Mouse (Mus musculus): ENCODE measurements at regions not wholly inside any gene's neighbourhood (a gene's known extent, or its start where the extent isn't known, plus 50 kb on each side); places are given as distances from the start of the nearest gene placed in this dataset.
A peak's percentile ranks its signal among the peaks of the same experiment; 100 is the strongest.

- WGBS, result 81% methylated on average over 5 of the region's 5 CpGs
- no peak for ATAC-seq (ENCODE audit: insufficient read depth, low FRiP score)
Measured at GRCm38 (mm10) chr9:32815473-32815872, 179.5 kb downstream of the Ets1 start.

GRCm38 (mm10) chr9:32816649-32817425 is 180.8 kb downstream of the Ets1 start:
- no peak overlapping the region for H3K27ac ChIP-seq (ENCODE audit: low read length)
- H3K9me3 ChIP-seq (replicated peaks; ENCODE audit: control insufficient read depth, low read length), result no peaks in the 10 kb centered on the region
- H3K4me2 ChIP-seq (ENCODE audit: low read depth, low read length), result no peak overlapping the region
- no peak overlapping the region for H3K4me3 ChIP-seq (replicated peaks; ENCODE audit: low read length)
- H3K36me3 ChIP-seq (ENCODE audit: control insufficient read depth, insufficient read depth, low read length), result no peaks in the 10 kb centered on the region
- ATAC-seq (ENCODE audit: insufficient read depth, low FRiP score), result 0 out of 2 replicates have a peak, but pooled peaks have one; percentile 10
- H3K27me3 ChIP-seq (ENCODE audit: control insufficient read depth, insufficient read depth, low read length), result no peaks in the 10 kb centered on the region
- no peaks in the 10 kb centered on the region for H3K4me1 ChIP-seq (ENCODE audit: control insufficient read depth, insufficient read depth, low read length)
- H3K9ac ChIP-seq (ENCODE audit: low read length), result no peak overlapping the region
- WGBS, result 65% methylated on average over 9 of the region's 9 CpGs

More at GRCm38 (mm10) chr9:32815473-32815872, 179.5 kb downstream of the Ets1 start:
- Histone ChIP-seq H3K4me3 (replicated peaks; ENCODE audit: low read length) (no peak overlapping the region), H3K36me3 (ENCODE audit: control insufficient read depth, insufficient read depth, low read length) (no peaks in the 10 kb centered on the region), H3K9ac (ENCODE audit: low read length) (no peak overlapping the region), H3K9me3 (replicated peaks; ENCODE audit: control insufficient read depth, low read length) (no peaks in the 10 kb centered on the region), H3K4me1 (ENCODE audit: control insufficient read depth, insufficient read depth, low read length) (no peaks in the 10 kb centered on the region), H3K4me2 (ENCODE audit: low read depth, low read length) (no peak overlapping the region), H3K27me3 (ENCODE audit: control insufficient read depth, insufficient read depth, low read length) (no peaks in the 10 kb centered on the region), H3K27ac (ENCODE audit: low read length) (no peak overlapping the region)

- Histone ChIP-seq H3K9ac (ENCODE audit: low read length) (no peak overlapping the region), H3K4me3 (replicated peaks; ENCODE audit: low read length) (no peak overlapping the region), H3K27me3 (ENCODE audit: control insufficient read depth, insufficient read depth, low read length) (no peaks in the 10 kb centered on the region), H3K9me3 (replicated peaks; ENCODE audit: control insufficient read depth, low read length) (no peaks in the 10 kb centered on the region), H3K36me3 (ENCODE audit: control insufficient read depth, insufficient read depth, low read length) (no peaks in the 10 kb centered on the region), H3K4me2 (ENCODE audit: low read depth, low read length) (no peak overlapping the region), H3K27ac (ENCODE audit: low read length) (no peak overlapping the region), H3K4me1 (ENCODE audit: control insufficient read depth, insufficient read depth, low read length) (no peaks in the 10 kb centered on the region)
- 65% methylated on average over 7 of the region's 7 CpGs for WGBS
- ATAC-seq (ENCODE audit: insufficient read depth, low FRiP score), result no peak
Measured at GRCm38 (mm10) chr9:32817442-32818358, 181.7 kb downstream of the Ets1 start.

- H3K27me3 ChIP-seq (ENCODE audit: control insufficient read depth, insufficient read depth, low read length), result no peaks in the 10 kb centered on the region
- H3K4me2 ChIP-seq (ENCODE audit: low read depth, low read length), result no peak overlapping the region
- H3K9ac ChIP-seq (ENCODE audit: low read length), result no peak overlapping the region
- H3K9me3 ChIP-seq (replicated peaks; ENCODE audit: control insufficient read depth, low read length), result no peaks in the 10 kb centered on the region
- no peaks in the 10 kb centered on the region for H3K36me3 ChIP-seq (ENCODE audit: control insufficient read depth, insufficient read depth, low read length)
- ATAC-seq (ENCODE audit: insufficient read depth, low FRiP score), result peak; percentile 87
- H3K27ac ChIP-seq (ENCODE audit: low read length), result peak overlapping the region; percentile 42; the same call in 1 of the 2 replicates
- WGBS, result 31% methylated on average over 8 of the region's 8 CpGs
- H3K4me1 ChIP-seq (ENCODE audit: control insufficient read depth, insufficient read depth, low read length), result peaks cover 3% of the 10 kb centered on the region
- H3K4me3 ChIP-seq (replicated peaks; ENCODE audit: low read length), result no peak overlapping the region
Measured at GRCm38 (mm10) chr9:32823439-32824133, 187.6 kb downstream of the Ets1 start.

- WGBS, result 43% methylated on average over 6 of the region's 6 CpGs
- no peak overlapping the region for H3K4me3 ChIP-seq (replicated peaks; ENCODE audit: low read length)
- no peaks in the 10 kb centered on the region for H3K9me3 ChIP-seq (replicated peaks; ENCODE audit: control insufficient read depth, low read length)
- no peak for ATAC-seq (ENCODE audit: insufficient read depth, low FRiP score)
- H3K4me2 ChIP-seq (ENCODE audit: low read depth, low read length), result no peak overlapping the region
- H3K27me3 ChIP-seq (ENCODE audit: control insufficient read depth, insufficient read depth, low read length), result no peaks in the 10 kb centered on the region
- no peaks in the 10 kb centered on the region for H3K36me3 ChIP-seq (ENCODE audit: control insufficient read depth, insufficient read depth, low read length)
- no peak overlapping the region for H3K9ac ChIP-seq (ENCODE audit: low read length)
- no peak overlapping the region for H3K27ac ChIP-seq (ENCODE audit: low read length)
- H3K4me1 ChIP-seq (ENCODE audit: control insufficient read depth, insufficient read depth, low read length), result peaks cover 3% of the 10 kb centered on the region
Measured at GRCm38 (mm10) chr9:32824134-32824531, 188.1 kb downstream of the Ets1 start.

- H3K9ac ChIP-seq (ENCODE audit: low read length), result no peak overlapping the region
- H3K9me3 ChIP-seq (replicated peaks; ENCODE audit: control insufficient read depth, low read length), result no peaks in the 10 kb centered on the region
- no peaks in the 10 kb centered on the region for H3K36me3 ChIP-seq (ENCODE audit: control insufficient read depth, insufficient read depth, low read length)
- H3K27me3 ChIP-seq (ENCODE audit: control insufficient read depth, insufficient read depth, low read length), result no peaks in the 10 kb centered on the region
- H3K4me2 ChIP-seq (ENCODE audit: low read depth, low read length), result no peak overlapping the region
- WGBS, result 11% methylated on average over 2 of the region's 2 CpGs
- H3K4me3 ChIP-seq (replicated peaks; ENCODE audit: low read length), result no peak overlapping the region
- H3K27ac ChIP-seq (ENCODE audit: low read length), result peak overlapping the region; percentile 70; the same call in 1 of the 2 replicates
- peak; percentile 44; the same call in 1 of the 2 replicates for ATAC-seq (ENCODE audit: insufficient read depth, low FRiP score)
- H3K4me1 ChIP-seq (ENCODE audit: control insufficient read depth, insufficient read depth, low read length), result peaks cover 13% of the 10 kb centered on the region
Measured at GRCm38 (mm10) chr9:32830268-32830891, 194.4 kb downstream of the Ets1 start.

GRCm38 (mm10) chr9:32833373-32833772 is 197.4 kb downstream of the Ets1 start:
- no peak for ATAC-seq (ENCODE audit: insufficient read depth, low FRiP score)
- WGBS, result 89% methylated on average over 8 of the region's 8 CpGs

GRCm38 (mm10) chr9:32834751-32835625 is 199.0 kb downstream of the Ets1 start:
- Histone ChIP-seq H3K9ac (ENCODE audit: low read length) (no peak overlapping the region), H3K4me2 (ENCODE audit: low read depth, low read length) (no peak overlapping the region), H3K4me1 (ENCODE audit: control insufficient read depth, insufficient read depth, low read length) (peaks cover 8% of the 10 kb centered on the region), H3K27me3 (ENCODE audit: control insufficient read depth, insufficient read depth, low read length) (no peaks in the 10 kb centered on the region), H3K9me3 (replicated peaks; ENCODE audit: control insufficient read depth, low read length) (no peaks in the 10 kb centered on the region), H3K4me3 (replicated peaks; ENCODE audit: low read length) (no peak overlapping the region), H3K36me3 (ENCODE audit: control insufficient read depth, insufficient read depth, low read length) (no peaks in the 10 kb centered on the region), H3K27ac (ENCODE audit: low read length) (no peak overlapping the region)
- no peak for ATAC-seq (ENCODE audit: insufficient read depth, low FRiP score)
- 56% methylated on average over 13 of the region's 13 CpGs for WGBS

More at GRCm38 (mm10) chr9:32833373-32833772, 197.4 kb downstream of the Ets1 start:
- Histone ChIP-seq H3K9me3 (replicated peaks; ENCODE audit: control insufficient read depth, low read length) (no peaks in the 10 kb centered on the region), H3K4me1 (ENCODE audit: control insufficient read depth, insufficient read depth, low read length) (peaks cover 13% of the 10 kb centered on the region), H3K4me3 (replicated peaks; ENCODE audit: low read length) (no peak overlapping the region), H3K4me2 (ENCODE audit: low read depth, low read length) (no peak overlapping the region), H3K27me3 (ENCODE audit: control insufficient read depth, insufficient read depth, low read length) (no peaks in the 10 kb centered on the region), H3K36me3 (ENCODE audit: control insufficient read depth, insufficient read depth, low read length) (no peaks in the 10 kb centered on the region), H3K27ac (ENCODE audit: low read length) (no peak overlapping the region), H3K9ac (ENCODE audit: low read length) (no peak overlapping the region)

All from stomach, embryonic 16.5 days (tissue).